Mouse (Mus musculus): Measurements from ENCODE around the gene Emc9.

- TF ChIP-seq GATA1 (IDR thresholded peaks at IDR 0.05; ENCODE audit: low read length) (no peak), TAL1 (IDR thresholded peaks at IDR 0.05; ENCODE audit: low read length) (no peak)
Measured at GRCm38 (mm10) chr14:55608339-55608738, 23.2 kb upstream of the Emc9 start.

All from erythroblast, embryonic 14.5 days (primary cell).